ENCODE assay signal across 7 mouse cellular contexts in genomic region chr9:121360327-121360954, GRCm38 (mm10).
DNase-seq lines count a peak whose midpoint lies in the region; ATAC-seq and TF ChIP-seq lines count a peak whose summit lies in the region.

No protein-coding gene starts in this region.

- peak overlapping the region in 1 of 2 experiments; percentile 21; a peak in 1 of 4 replicates for H3K4me3 ChIP-seq in ES-E14 (ENCODE audit: insufficient read depth in 1 of 2, low read depth in 1 of 2, low read length in 2 of 2, poor library complexity in 1 of 2, severe bottlenecking in 1 of 2)
- no peak overlapping the region for H3K4me3 ChIP-seq in embryonic facial prominence, embryonic 13.5 days
- no peak overlapping the region for H3K4me3 ChIP-seq in hindbrain, embryonic 15.5 days
- H3K4me3 ChIP-seq in liver, embryonic 15.5 days (replicated peaks) = peak overlapping the region; percentile 12

- H3K9me3 ChIP-seq in ES-E14 (ENCODE audit: control insufficient read depth, insufficient read depth, low read depth, low read length) = no peaks in the 10 kb centered on the region
- no peaks in the 10 kb centered on the region for H3K9me3 ChIP-seq in embryonic facial prominence, embryonic 13.5 days
- H3K9me3 ChIP-seq in hindbrain, embryonic 15.5 days = no peaks in the 10 kb centered on the region
- H3K9me3 ChIP-seq in liver, embryonic 15.5 days (replicated peaks) = no peaks in the 10 kb centered on the region

- WGBS in embryonic facial prominence, embryonic 13.5 days = 21% methylated on average over 11 of the region's 12 CpGs
- WGBS in hindbrain, embryonic 15.5 days = 6% methylated on average over 11 of the region's 12 CpGs
- 7% methylated on average over 12 of the region's 12 CpGs for WGBS in liver, embryonic 15.5 days (ENCODE audit: insufficient replicate concordance)

- ATAC-seq in embryonic facial prominence, embryonic 13.5 days (ENCODE audit: insufficient number of reproducible peaks, insufficient read depth, low FRiP score, low TSS enrichment, low read depth) = no peak; the same call in 1 of the 2 replicates
- peak; percentile 85 for ATAC-seq in hindbrain, embryonic 15.5 days (ENCODE audit: low FRiP score, low read depth)
- ATAC-seq in liver, embryonic 15.5 days (ENCODE audit: insufficient read depth) = peak; percentile 62

- in situ Hi-C loops in ES-E14 (cut with MboI; ENCODE audit: low sequenced_read_pairs in 2 of 2, unreplicated experiment in 2 of 2) = no loop called here

- peaks cover 8% of the 10 kb centered on the region; the same call in 1 of the 2 replicates for H3K36me3 ChIP-seq in ES-E14 (ENCODE audit: control insufficient read depth, insufficient read depth, low read length, poor library complexity, severe bottlenecking)
- H3K36me3 ChIP-seq in embryonic facial prominence, embryonic 13.5 days = peaks cover 14% of the 10 kb centered on the region
- H3K36me3 ChIP-seq in hindbrain, embryonic 15.5 days = no peaks in the 10 kb centered on the region
- no peaks in the 10 kb centered on the region for H3K36me3 ChIP-seq in liver, embryonic 15.5 days (replicated peaks)

- peak; percentile 71 for DNase-seq in CD4-positive, CD25-positive, alpha-beta regulatory T cell, adult 2 months (ENCODE audit: low read depth, low spot score)
- no peak for DNase-seq in ES-E14 (ENCODE audit: low read depth, low spot score)
- peak; percentile 63 for DNase-seq in right cerebral cortex, postnatal 25 days
- no peak for DNase-seq in gastrocnemius, postnatal 25 days

- H3K4me1 ChIP-seq in ES-E14 (ENCODE audit: control insufficient read depth in 2 of 2, insufficient read depth in 2 of 2, low read length in 2 of 2, poor library complexity in 1 of 2) = peaks cover 2 to 23% of the 10 kb centered on the region in 2 experiments; a peak in 2 of 4 replicates
- peaks cover 42% of the 10 kb centered on the region for H3K4me1 ChIP-seq in embryonic facial prominence, embryonic 13.5 days
- H3K4me1 ChIP-seq in hindbrain, embryonic 15.5 days (replicated peaks) = peaks cover 44% of the 10 kb centered on the region
- peaks cover 34% of the 10 kb centered on the region for H3K4me1 ChIP-seq in liver, embryonic 15.5 days (replicated peaks)

- no peak overlapping the region; the same call in 1 of the 2 replicates for H3K9ac ChIP-seq in ES-E14 (ENCODE audit: insufficient read depth, low read depth, low read length, poor library complexity, severe bottlenecking)
- peak overlapping the region; percentile 58; the same call in 1 of the 2 replicates for H3K9ac ChIP-seq in embryonic facial prominence, embryonic 13.5 days
- peak overlapping the region; percentile 4; the same call in 1 of the 2 replicates for H3K9ac ChIP-seq in hindbrain, embryonic 15.5 days
- peak overlapping the region; percentile 30 for H3K9ac ChIP-seq in liver, embryonic 15.5 days

- H3K27me3 ChIP-seq in embryonic facial prominence, embryonic 13.5 days = no peaks in the 10 kb centered on the region
- H3K27me3 ChIP-seq in hindbrain, embryonic 15.5 days = no peaks in the 10 kb centered on the region
- H3K27me3 ChIP-seq in liver, embryonic 15.5 days = no peaks in the 10 kb centered on the region

- H3K27ac ChIP-seq in ES-E14 (ENCODE audit: insufficient read depth, low read depth, low read length, poor library complexity, severe bottlenecking) = peak overlapping the region; percentile 40; the same call in 1 of the 2 replicates
- H3K27ac ChIP-seq in embryonic facial prominence, embryonic 13.5 days = peak overlapping the region; percentile 88
- H3K27ac ChIP-seq in hindbrain, embryonic 15.5 days (replicated peaks) = peak overlapping the region; percentile 80
- H3K27ac ChIP-seq in liver, embryonic 15.5 days (replicated peaks) = peak overlapping the region; percentile 84

- H3K4me2 ChIP-seq in embryonic facial prominence, embryonic 13.5 days = peak overlapping the region; percentile 34
- H3K4me2 ChIP-seq in hindbrain, embryonic 15.5 days = peak overlapping the region; percentile 35
- H3K4me2 ChIP-seq in liver, embryonic 15.5 days = peak overlapping the region; percentile 62

TF ChIP-seq in ES-E14, 5 proteins besides CTCF, POLR2A, EP300 and RAD21:
- TF ChIP-seq CHD2 (IDR thresholded peaks at IDR 0.05; ENCODE audit: low read depth, low read length) (no peak), ZNF384 (IDR thresholded peaks at IDR 0.05; ENCODE audit: low read depth, low read length) (no peak), MAFK (IDR thresholded peaks at IDR 0.05; ENCODE audit: insufficient read depth, low read depth, low read length) (no peak), HCFC1 (IDR thresholded peaks at IDR 0.05; ENCODE audit: borderline replicate concordance, insufficient read depth, low read length) (no peak), ZC3H11A (IDR thresholded peaks at IDR 0.05; ENCODE audit: borderline replicate concordance, low read depth, low read length) (no peak)

Comparison
In these comparisons a context has a peak if more than half of its experiments do, and no peak if none do; other contexts are left out.
1. DNase-seq: peak in CD4-positive, CD25-positive, alpha-beta regulatory T cell, adult 2 months (single experiment) and right cerebral cortex, postnatal 25 days (single experiment); none in ES-E14 (single experiment) and gastrocnemius, postnatal 25 days (single experiment).
2. Peak in every context shown above with its lines, with median percentiles within 50 percentile points of each other: H3K27ac ChIP-seq and H3K4me2 ChIP-seq.